Mouse (Mus musculus): ENCODE results near the gene Prickle1.

DNA sequence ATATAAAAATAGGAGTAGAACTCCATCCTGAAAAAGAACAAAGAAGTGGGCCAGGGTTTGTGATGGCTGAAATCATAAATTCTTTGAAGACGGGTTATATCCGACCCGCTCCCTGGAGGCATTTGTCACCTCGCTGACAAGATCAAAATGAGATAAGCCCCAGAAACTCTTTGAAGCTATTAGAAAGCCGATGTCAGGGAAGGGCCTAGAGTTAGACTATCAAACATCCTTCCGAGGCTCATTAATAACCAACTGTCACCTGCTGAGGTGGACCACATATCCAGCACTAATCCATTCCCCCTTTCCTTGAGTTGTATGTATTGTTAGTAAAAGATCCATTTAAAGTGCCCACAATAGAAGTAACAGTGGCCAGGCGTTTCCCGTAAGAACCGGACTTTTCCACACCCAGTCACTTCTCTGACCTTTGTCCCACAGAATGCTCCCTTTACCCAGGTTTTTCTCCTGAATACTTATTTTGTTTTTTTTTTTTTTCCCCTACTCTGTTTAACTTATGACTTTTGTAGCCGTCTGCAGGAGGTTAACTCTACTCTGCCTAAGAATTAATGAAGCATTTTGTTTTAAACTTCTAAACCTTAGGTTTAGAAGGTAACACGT, 24.7 kb downstream of the Prickle1 start:
- TF ChIP-seq EP300 (IDR thresholded peaks at IDR 0.05; ENCODE audit: low read depth) (no peak), CTCF (IDR thresholded peaks at IDR 0.05; ENCODE audit: low read depth) (no peak)
